Mouse (Mus musculus): ENCODE measurements around the gene Lrrc10.
"Not testable (repeated sequence)": the region's sequence is repeated elsewhere in the genome, so short reads cannot be mapped to it uniquely, and the experiment has no call there.

Lrrc10 gene

GRCm38 (mm10) chr10:117045175-117046056 is at the start of gene Lrrc10:
Lrrc10 (plus strand) TSS chr10:117045341.
- DNase-seq (ENCODE audit: low read depth) = no peak

GRCm38 (mm10) chr10:116995584-116996235 is 49.4 kb upstream of the Lrrc10 start:
- DNase-seq (ENCODE audit: low read depth) = peak; percentile 91

- DNase-seq (ENCODE audit: low read depth) = peak; percentile 80
Observed at GRCm38 (mm10) chr10:116996236-116996600, 48.9 kb upstream of the Lrrc10 start.

GRCm38 (mm10) chr10:116998716-116999455 is 46.3 kb upstream of the Lrrc10 start:
- DNase-seq (ENCODE audit: low read depth) = peak; percentile 54

GRCm38 (mm10) chr10:117000975-117001374 is 44.2 kb upstream of the Lrrc10 start:
- no peak for DNase-seq (ENCODE audit: low read depth)

- no peak for DNase-seq (ENCODE audit: low read depth)
Observed at GRCm38 (mm10) chr10:117004695-117005094, 40.4 kb upstream of the Lrrc10 start.

GRCm38 (mm10) chr10:117005707-117006464 is 39.3 kb upstream of the Lrrc10 start:
- no peak for DNase-seq (ENCODE audit: low read depth)

- no peak for DNase-seq (ENCODE audit: low read depth)
Observed at GRCm38 (mm10) chr10:117009691-117010090, 35.5 kb upstream of the Lrrc10 start.

- DNase-seq (ENCODE audit: low read depth) = no peak
Observed at GRCm38 (mm10) chr10:117011047-117011446, 34.1 kb upstream of the Lrrc10 start.

GRCm38 (mm10) chr10:117013689-117014390 is 31.3 kb upstream of the Lrrc10 start:
- peak; percentile 20 for DNase-seq (ENCODE audit: low read depth)

- peak; percentile 68 for DNase-seq (ENCODE audit: low read depth)
Observed at GRCm38 (mm10) chr10:117014565-117014964, 30.6 kb upstream of the Lrrc10 start.

- DNase-seq (ENCODE audit: low read depth) = peak; percentile 57
Observed at GRCm38 (mm10) chr10:117018281-117018840, 26.8 kb upstream of the Lrrc10 start.

- peak; percentile 21 for DNase-seq (ENCODE audit: low read depth)
Observed at GRCm38 (mm10) chr10:117021020-117021754, 24.0 kb upstream of the Lrrc10 start.

- no peak for DNase-seq (ENCODE audit: low read depth)
Observed at GRCm38 (mm10) chr10:117023693-117024092, 21.4 kb upstream of the Lrrc10 start.

GRCm38 (mm10) chr10:117025776-117026175 is 19.4 kb upstream of the Lrrc10 start:
- DNase-seq (ENCODE audit: low read depth) = not testable (repeated sequence)

GRCm38 (mm10) chr10:117026176-117026575 is 19.0 kb upstream of the Lrrc10 start:
- no peak for DNase-seq (ENCODE audit: low read depth)

GRCm38 (mm10) chr10:117031160-117031559 is 14.0 kb upstream of the Lrrc10 start:
- DNase-seq (ENCODE audit: low read depth) = no peak

- DNase-seq (ENCODE audit: low read depth) = peak; percentile 97
Observed at GRCm38 (mm10) chr10:117033785-117034184, 11.4 kb upstream of the Lrrc10 start.

- DNase-seq (ENCODE audit: low read depth) = peak; percentile 87
Observed at GRCm38 (mm10) chr10:117040355-117040754, 4.8 kb upstream of the Lrrc10 start.

GRCm38 (mm10) chr10:117042295-117042694 is 2.8 kb upstream of the Lrrc10 start:
- no peak for DNase-seq (ENCODE audit: low read depth)

Data from NIH3T3 (cell line).